Mouse (Mus musculus) hindbrain, embryonic 16.5 days (tissue): ENCODE measurements at regions not wholly inside any gene's neighbourhood (a gene's known extent, or its start where the extent isn't known, plus 50 kb on each side); places are given as distances from the start of the nearest gene placed in this dataset.
A peak's percentile ranks its signal among the peaks of the same experiment; 100 is the strongest.

ENCODE experiments used
- ATAC-seq: fragments of 200-750 bp; cut with Nextera tagmentation; 2 replicates; pipeline ENCODE4 v1.8.0; 2017; ENCODE audit warnings: moderate TSS enrichment, moderate library complexity
- H3K27ac ChIP-seq: fragments of 300-500 bp; sonication (generic); 2 replicates; pipeline ENCODE4 v1.5.1; 2014; ENCODE audit warnings: low read depth, mild to moderate bottlenecking, control low read depth, low read length, moderate library complexity
- H3K27me3 ChIP-seq: fragments of 300-500 bp; sonication (generic); replicated peaks from 2 replicates; pipeline ENCODE4 v1.6.1; 2014; ENCODE audit warnings: low read length; ENCODE audit not compliant: control insufficient read depth, insufficient read depth
- H3K36me3 ChIP-seq: fragments of 300-500 bp; sonication (generic); 2 replicates; pipeline ENCODE4 v1.6.1; 2014; ENCODE audit warnings: mild to moderate bottlenecking, low read length, moderate library complexity, mixed read lengths; ENCODE audit not compliant: control insufficient read depth, insufficient read depth
- H3K4me1 ChIP-seq: fragments of 300-500 bp; sonication (generic); 2 replicates; pipeline ENCODE4 v1.6.1; 2014; ENCODE audit warnings: low read depth, low read length; ENCODE audit not compliant: control insufficient read depth, insufficient read depth
- H3K4me2 ChIP-seq: fragments of 300-500 bp; sonication (generic); 2 replicates; pipeline ENCODE4 v1.6.1; 2014; ENCODE audit warnings: mild to moderate bottlenecking, low read length, control low read depth, moderate library complexity
- H3K4me3 ChIP-seq: fragments of 300-500 bp; sonication (generic); 2 replicates; pipeline ENCODE4 v1.5.1; 2014; ENCODE audit warnings: mild to moderate bottlenecking, low read length, control low read depth, moderate library complexity
- H3K9ac ChIP-seq: fragments of 300-500 bp; sonication (generic); 2 replicates; pipeline ENCODE4 v1.6.1; 2014; ENCODE audit warnings: low read depth, mild to moderate bottlenecking, control low read depth, low read length, moderate library complexity
- H3K9me3 ChIP-seq: fragments of 300-500 bp; sonication (generic); 2 replicates; pipeline ENCODE4 v1.6.1; 2014; ENCODE audit warnings: mild to moderate bottlenecking, low read length, moderate library complexity; ENCODE audit not compliant: control insufficient read depth
- whole genome bisulfite sequencing: fragments of 180-500 bp; shearing (Covaris S2); extraction: QIAGEN DNeasy Blood & Tissue Kit; methylation state at CpG from one replicate; pipeline ENCODE4 v1.1.7; 2014; 5-methylcytosine and 5-hydroxymethylcytosine counted together

- peaks cover 2% of the 10 kb centered on the region; the same call in 1 of the 2 replicates for H3K4me1 ChIP-seq
- H3K4me3 ChIP-seq, result no peak overlapping the region
- ATAC-seq, result peak; percentile 63
- H3K27me3 ChIP-seq, result no peaks in the 10 kb centered on the region
- no peaks in the 10 kb centered on the region for H3K9me3 ChIP-seq
- 45% methylated on average over 7 of the region's 7 CpGs for WGBS
- peak overlapping the region; percentile 23 for H3K4me2 ChIP-seq
- no peak overlapping the region for H3K9ac ChIP-seq
- H3K27ac ChIP-seq, result no peak overlapping the region
- H3K36me3 ChIP-seq, result no peaks in the 10 kb centered on the region
These were observed 354.0 kb upstream of the Steap1 start for GRCm38 (mm10) chr5:6103107-6103506.
